Mouse (Mus musculus): ENCODE results near the gene Gimap3. TPM values are rescaled to one million over a fixed set of nuclear protein-coding genes. Genes with fewer than 3 reads are reported as not detected.

Gimap3 gene
- polyA plus RNA-seq, 1 experiment from 2014 or later, result not detected

GRCm38 (mm10) chr6:48718455-48718854 lies 52.2 kb downstream of the Gimap3 start, which contains the start of the genes Gm28053 and Gimap7:
TSS of gene Gm28053 (plus strand) at chr6:48718607.
TSS of gene Gimap7 (plus strand) at chr6:48718621.
- Histone ChIP-seq H3K4me1 (no peaks in the 10 kb centered on the region), H3K4me3 (no peak within 1 kb of the TSS), H3K27me3 (no peaks in the 10 kb centered on the region), H3K36me3 (ENCODE audit: poor library complexity, severe bottlenecking) (no peaks in the 10 kb centered on the region), H3K4me2 (no peak within 1 kb of the TSS), H3K9me3 (replicated peaks) (no peaks in the 10 kb centered on the region), H3K27ac (no peak within 1 kb of the TSS), H3K9ac (no peak within 1 kb of the TSS)
- no peak for ATAC-seq
- WGBS, result 46% methylated on average over 2 of the region's 2 CpGs

Other genes with a start within 250 kb of the Gimap3 start
- 122 and 137 TPM in 2 replicates for gene Atp6v0e2, start 233.2 kb downstream of the Gimap3 start, polyA plus RNA-seq (2015; fragmentation: Nextera tagmentation; extraction: Ambion mirVana)
- 12.5 and 13.4 TPM in 2 replicates for gene Lrrc61, start 216.1 kb downstream of the Gimap3 start, polyA plus RNA-seq (2015; fragmentation: Nextera tagmentation; extraction: Ambion mirVana)
- 1.8 and 2.5 TPM in 2 replicates for gene Rarres2, start 198.1 kb downstream of the Gimap3 start, polyA plus RNA-seq (2015; fragmentation: Nextera tagmentation; extraction: Ambion mirVana)
- gene Gm45021, start 181.2 kb downstream of the Gimap3 start, polyA plus RNA-seq (2015; fragmentation: Nextera tagmentation; extraction: Ambion mirVana), result not detected in 2 replicates
- gene Repin1, start 177.0 kb downstream of the Gimap3 start, polyA plus RNA-seq (2015; fragmentation: Nextera tagmentation; extraction: Ambion mirVana), result 35.8 and 38.8 TPM in 2 replicates
- gene Gm44965, start 176.9 kb downstream of the Gimap3 start, polyA plus RNA-seq (2015; fragmentation: Nextera tagmentation; extraction: Ambion mirVana), result 1.7 TPM in 1 of 2 replicates, not detected in the other
- gene Zfp775, start 168.8 kb downstream of the Gimap3 start, polyA plus RNA-seq (2015; fragmentation: Nextera tagmentation; extraction: Ambion mirVana), result 13.4 and 13.8 TPM in 2 replicates
- 3.1 and 5.4 TPM in 2 replicates for gene AI854703, start 144.1 kb downstream of the Gimap3 start, polyA plus RNA-seq (2015; fragmentation: Nextera tagmentation; extraction: Ambion mirVana)
- gene Gimap8, start 123.6 kb downstream of the Gimap3 start, polyA plus RNA-seq (2015; fragmentation: Nextera tagmentation; extraction: Ambion mirVana), result 0.19 and 0.28 TPM in 2 replicates
- 1.7 and 2.7 TPM in 2 replicates for gene Gimap9, start 94.7 kb downstream of the Gimap3 start, polyA plus RNA-seq (2015; fragmentation: Nextera tagmentation; extraction: Ambion mirVana)
- gene Gimap4, start 86.3 kb downstream of the Gimap3 start, polyA plus RNA-seq (2015; fragmentation: Nextera tagmentation; extraction: Ambion mirVana), result 1.9 and 2.2 TPM in 2 replicates
- 4.8 and 5.1 TPM in 2 replicates for gene Gimap6, start 62.6 kb downstream of the Gimap3 start, polyA plus RNA-seq (2015; fragmentation: Nextera tagmentation; extraction: Ambion mirVana)
- gene Gm28053, start 52.2 kb downstream of the Gimap3 start, polyA plus RNA-seq (2015; fragmentation: Nextera tagmentation; extraction: Ambion mirVana), result 0.70 and 0.71 TPM in 2 replicates
- not detected in 2 replicates for gene Gimap7, start 52.2 kb downstream of the Gimap3 start, polyA plus RNA-seq (2015; fragmentation: Nextera tagmentation; extraction: Ambion mirVana)
- 3.4 and 4.1 TPM in 2 replicates for gene Gimap1, start 31.8 kb downstream of the Gimap3 start, polyA plus RNA-seq (2015; fragmentation: Nextera tagmentation; extraction: Ambion mirVana)
- gene Gimap5, start 24.7 kb downstream of the Gimap3 start, polyA plus RNA-seq (2015; fragmentation: Nextera tagmentation; extraction: Ambion mirVana), result 0.91 and 1.1 TPM in 2 replicates
- 10.9 and 15.0 TPM in 2 replicates for gene Tmem176a, start 70.1 kb upstream of the Gimap3 start, polyA plus RNA-seq (2015; fragmentation: Nextera tagmentation; extraction: Ambion mirVana)
- 92.1 and 97.6 TPM in 2 replicates for gene Tmem176b, start 70.6 kb upstream of the Gimap3 start, polyA plus RNA-seq (2015; fragmentation: Nextera tagmentation; extraction: Ambion mirVana)
- gene Aoc1, start 102.0 kb upstream of the Gimap3 start, polyA plus RNA-seq (2015; fragmentation: Nextera tagmentation; extraction: Ambion mirVana), result not detected in 2 replicates
- not detected in 2 replicates for gene 1600015I10Rik, start 159.0 kb upstream of the Gimap3 start, polyA plus RNA-seq (2015; fragmentation: Nextera tagmentation; extraction: Ambion mirVana)
- gene Doxl2, start 204.1 kb upstream of the Gimap3 start, polyA plus RNA-seq (2015; fragmentation: Nextera tagmentation; extraction: Ambion mirVana), result not detected in 2 replicates
- not detected in 2 replicates for gene Svs1, start 216.0 kb upstream of the Gimap3 start, polyA plus RNA-seq (2015; fragmentation: Nextera tagmentation; extraction: Ambion mirVana)

All from forebrain, embryonic 13.5 days (tissue).